Mouse (Mus musculus): ENCODE data around the gene Fancg. TPM values are rescaled to one million over a fixed set of nuclear protein-coding genes. Genes with fewer than 3 reads are reported as not detected.

Fancg gene
- 1.7 and 8.6 TPM in 2 replicates for total RNA-seq (2015; ENCODE audit: low replicate concordance)
- total RNA-seq (2017; ENCODE audit: low replicate concordance) = 11.8 and 17.6 TPM in 2 replicates

DNA sequence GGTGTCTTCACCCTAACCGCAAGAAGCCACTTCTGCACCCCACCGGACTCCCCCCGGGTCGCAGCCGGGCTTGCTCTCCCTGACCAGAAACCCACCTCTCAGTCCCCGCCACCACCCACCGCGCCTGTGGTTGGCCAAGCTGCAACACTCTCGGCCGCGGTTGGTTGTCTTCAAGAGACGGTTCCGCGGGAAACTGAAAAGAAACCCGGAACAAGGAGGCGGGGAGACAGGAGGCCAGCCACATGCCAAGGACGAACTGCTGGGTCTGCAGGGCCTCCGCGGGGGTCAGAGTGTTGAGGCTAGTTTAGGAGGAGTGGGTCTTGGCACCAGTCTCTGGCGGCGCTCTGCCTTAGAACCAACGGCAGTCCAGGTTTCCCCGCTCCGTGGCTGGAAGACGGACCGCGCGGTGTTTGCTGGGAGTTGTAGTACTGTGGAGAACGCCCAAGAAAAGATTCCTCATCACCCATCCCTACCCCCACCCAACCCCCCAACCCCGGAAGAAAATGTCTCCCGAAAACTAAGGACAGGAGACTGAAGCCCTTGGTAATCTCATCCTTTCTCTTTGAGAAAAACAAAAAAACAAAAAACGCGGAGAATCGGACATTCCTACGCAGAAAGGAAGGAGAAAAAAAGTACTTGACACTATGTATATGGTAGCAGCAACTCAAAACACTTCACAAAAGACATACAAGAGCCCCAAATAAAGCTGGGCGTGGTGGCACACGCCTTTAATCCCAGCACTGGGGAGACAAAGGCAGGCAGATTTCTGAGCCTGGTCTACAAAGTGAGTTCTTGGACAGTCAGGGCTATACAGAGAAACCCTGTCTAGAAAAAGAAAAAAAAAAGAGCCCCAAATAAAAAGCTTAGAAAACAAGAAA lies at the start of gene Fancg:
Fancg (minus strand) TSS at position 346 of the 878 bp plus-strand sequence.
- peak; percentile 89 for ATAC-seq (replicated peaks; ENCODE audit: low FRiP score, poor library complexity, severe bottlenecking)

DNA sequence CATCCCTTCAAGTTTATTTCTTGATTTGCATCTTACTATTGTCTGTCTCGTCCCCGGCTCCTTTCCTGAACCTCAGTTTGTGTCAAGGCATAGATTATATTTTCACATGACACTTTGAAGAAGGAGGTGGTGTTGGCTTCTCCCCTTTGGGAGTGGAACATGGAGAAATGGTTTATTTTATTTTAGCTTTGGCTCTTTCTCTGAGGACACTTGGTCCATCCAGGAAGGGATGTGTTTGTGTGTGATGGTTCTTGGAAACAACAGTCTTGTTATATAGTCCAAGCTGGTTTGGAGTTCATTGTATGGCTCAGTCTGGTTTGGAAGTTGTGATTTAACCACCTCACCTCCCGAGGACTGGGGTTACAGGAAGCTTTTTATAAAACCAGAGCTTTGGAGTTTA lies 49.4 kb upstream of the Fancg start:
- ATAC-seq (replicated peaks; ENCODE audit: low FRiP score, poor library complexity, severe bottlenecking) = no peak

DNA sequence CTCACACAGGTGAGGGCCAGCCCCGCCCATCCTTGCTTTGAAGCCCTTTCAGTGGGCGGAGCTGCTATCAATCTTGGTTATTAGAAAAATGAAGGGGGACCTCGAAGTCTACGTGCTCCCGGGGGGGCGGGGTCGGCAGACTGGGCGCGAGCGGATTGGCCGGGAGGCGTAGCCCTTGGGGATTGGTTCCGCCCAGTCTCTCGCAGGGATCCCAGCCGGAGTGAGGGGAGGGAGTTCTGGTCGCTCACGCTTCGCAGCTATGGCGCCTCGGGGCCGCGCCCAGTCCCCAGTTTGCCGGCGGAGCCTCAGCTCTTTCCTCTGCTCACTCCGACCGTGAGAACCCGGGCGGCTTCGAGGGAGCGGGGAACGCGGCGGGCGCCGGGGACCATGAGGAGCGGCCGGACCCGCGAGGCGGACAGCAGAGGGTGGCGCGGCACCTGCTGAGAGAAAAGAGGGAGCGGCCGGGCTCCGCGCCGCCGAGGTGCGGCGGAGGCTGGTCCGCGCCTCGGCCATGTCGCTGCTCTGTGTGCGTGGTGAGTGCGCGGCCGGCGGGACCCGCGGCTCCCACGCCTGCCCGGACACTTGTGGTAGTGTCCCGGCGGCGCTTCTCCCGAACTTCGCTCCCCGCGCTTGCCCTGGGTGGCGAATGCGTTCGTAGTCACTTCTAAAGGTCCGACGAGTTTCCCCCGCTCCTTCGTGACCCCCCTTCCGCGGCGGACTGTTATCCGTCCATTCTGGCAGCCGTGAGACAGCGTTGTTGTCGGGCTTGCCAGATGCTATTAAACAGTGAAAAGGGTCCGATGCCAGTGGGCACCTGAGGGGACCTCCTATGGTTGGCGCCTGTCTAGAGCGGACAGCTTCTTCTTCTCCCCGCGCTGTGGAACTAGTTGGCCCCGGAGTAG lies 48.7 kb upstream of the Fancg start, which contains the start of gene Unc13b:
Unc13b (plus strand) TSS at position 201 of the 902 bp plus-strand sequence.
- peak; percentile 91 for ATAC-seq (replicated peaks; ENCODE audit: low FRiP score, poor library complexity, severe bottlenecking)

DNA sequence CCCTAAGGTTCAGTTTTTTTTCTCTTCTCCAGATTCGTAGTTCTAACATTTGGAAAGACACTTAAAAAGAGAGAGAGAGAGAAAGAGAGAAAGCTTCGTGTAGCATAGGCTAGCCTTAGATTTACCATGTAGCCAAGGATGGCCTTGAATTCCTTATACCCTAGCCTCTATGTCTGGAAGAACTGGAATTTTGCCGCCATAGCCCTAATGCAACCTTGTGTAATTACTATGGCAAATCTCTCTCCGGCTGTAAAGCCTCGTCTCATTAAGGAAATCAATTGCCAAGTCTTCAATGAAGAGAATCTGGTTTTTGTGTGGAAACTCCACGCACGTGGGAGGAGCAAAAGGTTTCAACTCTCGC lies 48.1 kb upstream of the Fancg start:
- no peak; the same call in 1 of the 2 replicates for ATAC-seq (replicated peaks; ENCODE audit: low FRiP score, poor library complexity, severe bottlenecking)

DNA sequence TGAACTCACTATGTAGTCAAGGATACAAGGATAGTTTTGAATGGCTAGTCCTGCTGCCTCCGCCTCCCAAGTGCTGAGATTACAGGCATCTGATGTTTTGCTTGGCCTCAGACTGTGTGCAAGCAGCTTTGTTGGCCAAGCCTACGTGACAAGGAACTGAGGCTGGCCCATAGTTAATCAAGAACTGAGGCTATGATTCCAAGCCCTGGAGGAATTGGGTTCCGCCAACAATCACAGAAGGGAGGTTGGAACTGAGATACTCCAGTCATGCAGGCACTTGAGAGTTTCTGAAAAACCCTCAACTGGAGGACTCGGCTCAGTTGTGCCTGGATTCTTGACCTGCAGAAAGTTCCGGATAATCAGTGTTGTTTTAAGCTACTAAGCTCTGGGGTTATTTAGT lies 47.3 kb upstream of the Fancg start:
- ATAC-seq (replicated peaks; ENCODE audit: low FRiP score, poor library complexity, severe bottlenecking) = no peak

DNA sequence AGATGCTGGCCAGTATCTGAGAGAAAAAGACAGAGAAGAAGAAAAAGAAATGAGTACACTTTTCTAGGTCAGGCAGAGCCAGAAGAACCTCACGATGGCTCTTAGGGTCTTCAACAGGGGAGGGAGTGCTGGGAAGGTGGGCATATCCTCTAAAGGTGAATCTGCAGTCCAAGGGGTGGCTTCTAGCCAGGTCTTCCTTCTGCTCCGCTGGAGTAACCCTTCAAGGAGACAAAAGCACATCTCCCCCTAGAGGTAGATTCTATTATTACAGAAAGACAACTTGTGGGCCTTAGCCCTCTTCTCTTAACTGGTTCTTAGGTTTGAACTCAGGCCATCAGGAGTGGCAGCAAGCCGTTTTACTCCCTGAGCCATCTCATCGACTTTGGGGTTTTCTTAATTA lies 42.3 kb upstream of the Fancg start:
- peak; percentile 92 for ATAC-seq (replicated peaks; ENCODE audit: low FRiP score, poor library complexity, severe bottlenecking)

DNA sequence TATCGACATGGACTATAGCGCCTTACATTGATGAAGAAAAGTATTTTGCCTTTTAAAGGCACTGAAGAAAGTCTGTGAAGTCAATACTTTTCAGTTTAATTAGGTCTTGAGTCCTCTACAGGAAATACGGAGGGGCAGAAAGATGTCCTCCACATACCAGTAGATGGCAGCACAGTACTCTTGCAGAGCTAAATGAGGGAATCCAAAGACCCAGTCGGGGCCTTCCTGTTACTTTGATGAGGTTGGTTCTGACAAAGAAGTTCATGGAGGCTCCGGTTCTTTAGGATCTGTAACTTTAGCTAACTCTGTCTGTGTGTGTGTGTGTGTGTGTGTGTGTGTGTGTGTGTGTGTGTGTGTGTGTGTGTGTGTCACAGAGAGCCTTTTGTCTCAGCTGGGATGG lies 36.9 kb upstream of the Fancg start:
- ATAC-seq (replicated peaks; ENCODE audit: low FRiP score, poor library complexity, severe bottlenecking) = peak; percentile 58; the same call in 1 of the 2 replicates

DNA sequence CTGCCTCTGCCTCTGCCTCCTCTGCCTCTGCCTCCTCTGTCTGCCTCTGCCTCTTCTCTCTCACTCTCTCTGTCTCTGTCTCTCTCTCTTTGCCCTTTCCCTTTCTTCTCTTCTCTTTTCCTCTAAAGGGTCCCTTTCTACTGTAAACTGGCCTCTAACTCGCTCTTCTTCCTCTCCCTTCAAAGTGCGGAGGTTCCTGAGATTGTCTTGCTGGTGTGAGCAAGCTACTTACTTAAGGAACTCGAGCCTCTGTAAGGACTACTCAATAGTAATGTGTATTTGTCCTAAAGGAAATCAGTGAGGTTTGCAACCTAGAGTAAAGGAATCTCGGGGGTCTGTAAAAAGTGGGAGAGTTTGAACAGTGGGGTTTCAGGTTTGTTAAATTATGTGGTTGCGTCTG lies 36.3 kb upstream of the Fancg start:
- ATAC-seq (replicated peaks; ENCODE audit: low FRiP score, poor library complexity, severe bottlenecking) = no peak

DNA sequence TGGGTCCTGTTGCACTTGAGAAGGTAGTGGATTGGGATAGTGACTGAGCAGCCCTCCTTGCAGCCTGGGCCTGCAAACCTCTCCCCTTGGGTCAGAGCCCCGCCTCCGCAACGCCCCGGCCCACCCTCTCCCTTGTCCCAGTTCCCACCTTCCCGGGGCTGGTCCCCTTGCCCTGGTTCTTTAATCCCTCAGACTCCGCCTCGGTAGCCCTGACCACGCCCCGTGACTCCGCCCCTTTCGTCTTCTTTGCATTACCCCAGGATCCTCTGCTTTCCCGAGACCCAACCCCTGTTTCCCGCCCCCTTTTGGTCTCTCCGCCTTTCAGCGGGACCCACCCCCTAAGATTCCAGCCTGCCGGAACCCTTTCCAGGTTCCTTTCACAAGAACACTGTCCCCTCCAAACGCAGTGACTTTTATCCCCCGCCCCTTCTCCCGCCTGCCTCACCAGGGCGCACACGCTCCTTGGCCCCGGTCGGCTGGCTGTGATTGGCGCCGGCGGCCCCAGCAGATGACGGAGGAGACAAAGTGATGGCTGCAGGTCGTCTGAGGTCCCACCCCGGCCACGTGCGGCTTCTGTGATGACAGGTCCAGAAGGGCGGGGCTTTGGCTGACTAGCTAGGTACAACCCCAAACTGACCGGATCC lies 35.5 kb upstream of the Fancg start, which contains the start of gene Fam214b:
Fam214b (minus strand) TSS at position 562 of the 644 bp plus-strand sequence.
- ATAC-seq (replicated peaks; ENCODE audit: low FRiP score, poor library complexity, severe bottlenecking) = peak; percentile 86

DNA sequence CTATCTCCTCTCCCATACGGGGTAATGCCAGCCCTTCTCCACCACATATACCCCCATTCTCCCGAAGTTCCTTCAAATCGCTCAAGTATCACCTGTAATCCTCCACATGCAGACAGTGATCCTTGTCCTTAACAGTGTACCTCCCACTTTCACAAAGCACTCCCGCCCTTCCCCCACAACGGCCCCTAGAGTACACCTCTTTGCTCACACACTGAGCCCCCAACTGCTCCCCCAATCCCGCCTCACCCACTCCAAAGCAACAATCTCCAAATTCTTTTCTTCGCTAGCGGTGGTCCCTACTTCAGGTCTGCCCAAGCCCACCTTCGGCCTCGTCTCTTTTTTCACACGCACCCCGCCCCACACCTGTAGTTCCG lies 35.0 kb upstream of the Fancg start:
- ATAC-seq (replicated peaks; ENCODE audit: low FRiP score, poor library complexity, severe bottlenecking) = no peak

DNA sequence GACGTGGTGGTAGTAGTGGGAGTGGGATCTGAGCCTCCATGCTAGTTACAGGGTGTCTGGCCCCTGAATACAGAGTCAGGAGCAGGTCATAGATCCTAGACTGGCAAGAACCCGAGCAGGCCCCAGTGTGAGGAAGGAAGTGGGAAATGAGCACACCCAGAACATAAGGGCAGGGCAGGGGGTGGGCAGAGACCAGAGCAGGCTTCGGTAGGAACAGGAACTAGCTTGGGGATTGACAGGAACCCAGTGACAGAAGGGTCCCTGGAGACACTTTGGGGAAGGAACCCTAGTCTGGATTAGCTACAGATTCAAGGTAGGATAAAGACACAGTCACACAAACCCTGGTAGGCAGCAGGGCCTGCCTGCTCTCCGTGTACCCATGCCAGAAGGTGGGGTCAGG lies 34.4 kb upstream of the Fancg start:
- ATAC-seq (replicated peaks; ENCODE audit: low FRiP score, poor library complexity, severe bottlenecking) = no peak

DNA sequence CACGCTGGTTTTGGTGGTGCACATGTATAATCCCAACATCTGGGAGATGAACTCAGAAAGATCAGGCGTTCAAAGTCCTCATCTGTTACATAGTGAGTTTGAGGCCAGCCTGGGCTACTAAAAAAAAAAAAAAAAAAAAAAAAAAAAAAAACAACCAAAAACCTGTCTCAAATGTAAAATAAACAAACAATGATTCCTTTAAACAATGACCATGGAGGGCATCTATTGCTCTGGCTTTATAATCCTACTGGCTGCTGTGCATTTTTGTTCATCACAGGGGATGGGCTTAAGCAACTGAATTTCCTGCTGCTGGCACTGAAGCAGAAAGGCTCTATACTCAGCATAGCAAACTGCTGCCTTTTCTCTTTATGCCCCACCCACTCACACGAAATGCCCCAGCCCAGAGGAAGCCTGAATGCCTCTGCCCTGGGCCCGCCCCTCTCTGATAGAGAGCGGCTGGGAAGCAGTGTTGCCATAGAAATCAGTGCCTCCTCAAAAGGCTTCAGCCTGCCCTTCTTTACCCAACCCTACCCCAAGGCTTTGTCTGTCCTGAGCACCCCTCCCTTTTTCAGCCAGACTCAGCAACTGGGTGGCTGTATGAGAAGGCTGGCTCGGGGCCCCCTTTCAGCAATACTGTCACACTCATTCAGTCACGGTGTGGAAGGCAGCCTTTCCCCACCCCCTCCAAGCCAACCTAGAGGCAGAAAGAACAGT lies 33.5 kb upstream of the Fancg start:
- no peak for ATAC-seq (replicated peaks; ENCODE audit: low FRiP score, poor library complexity, severe bottlenecking)

DNA sequence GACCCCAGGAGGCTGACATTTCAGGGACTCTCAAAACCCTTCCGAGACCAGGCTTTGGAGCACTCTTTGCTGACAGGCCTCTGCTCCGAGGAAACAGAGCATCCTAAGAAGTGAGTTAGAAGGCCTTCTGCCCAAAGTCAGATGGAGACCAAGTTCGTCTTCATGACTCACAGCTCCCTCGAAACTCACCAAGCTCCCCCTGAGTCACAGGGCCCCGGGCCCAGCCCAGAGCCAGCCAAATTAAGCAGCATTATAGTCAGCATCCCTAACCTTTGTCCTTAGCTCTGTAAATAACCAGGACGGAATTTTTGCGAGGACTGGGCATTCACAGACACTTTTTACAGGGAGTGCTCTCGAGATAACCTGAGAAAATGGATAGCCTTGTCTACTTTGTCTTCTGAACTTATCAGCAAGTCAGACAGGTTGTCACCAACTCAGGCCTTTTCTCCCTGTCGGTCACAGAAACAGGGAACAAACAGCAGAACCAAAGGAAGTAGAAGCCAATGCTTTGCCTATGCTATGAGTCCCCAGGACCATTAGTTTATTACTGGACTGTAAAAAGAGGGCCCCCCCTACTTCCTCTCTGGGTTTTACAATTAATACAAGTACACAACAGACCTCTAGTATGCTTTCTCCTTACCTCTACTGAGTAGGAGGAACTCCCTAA lies 30.7 kb upstream of the Fancg start:
- no peak for ATAC-seq (replicated peaks; ENCODE audit: low FRiP score, poor library complexity, severe bottlenecking)

DNA sequence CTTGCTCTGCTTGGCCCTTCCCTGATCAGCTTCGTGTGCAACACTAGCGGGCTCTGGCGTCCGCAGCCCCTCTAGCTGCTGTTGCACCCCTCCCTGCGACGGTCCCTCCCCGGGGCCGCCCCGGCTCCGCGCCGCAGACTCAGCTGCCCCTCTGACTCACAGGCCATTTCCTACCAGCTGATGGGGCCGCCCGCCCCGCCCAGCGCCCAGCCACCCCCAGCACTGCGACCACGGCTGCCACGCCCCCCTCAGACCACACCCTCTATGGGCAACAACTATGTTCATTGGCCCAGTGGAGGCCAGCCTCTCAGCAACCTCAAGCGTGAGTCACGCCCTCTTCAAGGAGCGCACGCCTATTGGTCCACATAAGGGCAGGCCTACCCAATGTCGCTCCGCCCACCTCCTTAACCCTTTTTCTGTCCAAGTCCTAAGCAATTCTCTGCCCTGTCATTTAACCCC lies 29.8 kb upstream of the Fancg start:
- peak; percentile 78 for ATAC-seq (replicated peaks; ENCODE audit: low FRiP score, poor library complexity, severe bottlenecking)

DNA sequence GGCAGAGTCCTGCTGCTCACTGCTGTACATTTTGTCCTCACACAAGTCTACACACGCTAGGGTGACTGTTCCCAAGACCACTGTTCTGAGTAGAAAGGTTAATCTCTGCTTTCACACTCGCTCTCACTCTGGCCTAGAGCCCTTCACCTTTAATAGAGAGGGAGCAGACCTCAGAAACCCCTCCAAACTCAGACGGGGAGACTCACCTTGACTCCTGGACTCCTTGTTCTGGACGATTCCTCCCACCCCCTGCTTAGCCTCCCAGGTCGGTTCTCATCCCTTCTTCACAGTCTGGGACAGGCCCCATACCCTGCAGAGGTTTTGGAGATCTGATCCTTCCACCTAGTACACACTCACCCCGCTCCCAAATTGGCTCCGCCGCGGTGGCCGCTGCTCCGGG lies 29.3 kb upstream of the Fancg start:
- no peak for ATAC-seq (replicated peaks; ENCODE audit: low FRiP score, poor library complexity, severe bottlenecking)

DNA sequence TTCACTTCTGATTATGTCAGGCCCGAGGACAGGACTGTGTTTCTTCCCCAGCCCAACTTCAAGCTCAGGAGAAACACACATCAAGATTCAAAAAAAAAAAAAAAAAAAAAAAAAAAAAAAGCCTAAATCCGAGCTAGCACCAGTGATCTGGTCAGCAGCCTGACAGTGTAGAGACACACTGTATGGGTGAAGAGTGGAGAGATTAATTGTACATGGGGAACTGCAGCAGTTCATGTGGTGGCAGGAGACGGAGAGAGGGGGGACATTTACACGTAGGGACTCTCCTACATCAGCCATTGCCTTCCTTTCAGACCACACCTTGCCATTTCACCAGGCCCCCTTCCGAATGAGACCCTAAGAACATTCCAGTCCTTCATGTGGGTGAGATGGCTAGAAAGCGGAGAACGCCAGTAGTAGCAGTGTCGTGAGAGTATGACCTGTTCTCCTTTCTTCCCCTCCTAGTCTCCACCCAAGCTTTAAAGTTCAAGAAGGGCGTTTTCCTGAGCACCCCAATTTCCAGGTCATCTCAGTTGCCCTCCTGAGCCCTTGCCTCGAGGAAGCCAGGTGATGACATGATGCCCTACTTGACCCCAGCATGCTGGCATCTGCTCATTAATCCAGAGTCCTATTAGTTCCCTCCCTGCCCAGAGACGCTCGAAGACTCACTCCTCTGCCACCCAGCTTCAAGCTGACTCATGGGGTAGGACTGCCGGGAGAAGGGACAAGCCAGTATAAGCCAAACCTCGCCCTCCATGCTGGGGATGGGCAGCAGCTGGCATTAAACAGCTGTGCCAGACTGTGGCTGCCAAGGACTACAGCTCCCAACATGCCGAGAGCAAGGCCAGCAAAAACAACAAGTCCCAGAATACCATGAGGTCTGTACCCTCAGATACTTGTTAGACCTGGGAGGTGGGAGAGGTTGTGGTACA lies 28.5 kb upstream of the Fancg start:
- peak; percentile 59 for ATAC-seq (replicated peaks; ENCODE audit: low FRiP score, poor library complexity, severe bottlenecking)

DNA sequence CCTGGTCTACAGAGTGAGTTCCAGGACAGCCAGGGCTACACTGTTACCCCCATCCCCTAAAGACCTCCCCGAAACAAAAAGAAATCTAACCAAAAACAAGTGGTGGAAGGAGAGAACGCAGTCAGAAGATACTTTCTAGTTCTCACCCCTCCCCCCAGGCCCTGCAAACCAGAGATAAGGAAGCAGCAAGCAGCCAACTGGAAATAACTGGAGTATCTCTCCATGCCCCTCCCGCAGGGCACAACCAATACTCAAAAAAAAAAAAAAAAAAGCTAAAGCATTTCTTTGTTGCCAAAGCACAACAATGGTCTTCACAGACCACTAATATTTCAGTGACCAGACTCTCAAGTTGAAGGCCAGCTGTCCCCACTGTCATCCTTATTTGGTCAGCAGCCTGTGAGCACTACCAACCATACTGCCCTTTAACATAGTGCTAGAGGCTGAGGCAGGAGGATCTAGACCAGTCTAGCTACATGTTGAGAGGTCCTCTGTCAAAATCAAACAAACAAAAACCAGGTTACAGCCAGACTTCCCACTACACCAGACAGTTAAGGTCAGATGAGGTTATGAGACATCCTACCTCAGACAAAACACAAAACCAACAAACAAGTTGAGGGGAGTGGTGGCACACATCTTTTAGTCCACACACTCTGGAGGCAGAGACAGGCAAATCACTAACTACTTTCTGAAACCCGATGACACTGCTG lies 27.7 kb upstream of the Fancg start:
- ATAC-seq (replicated peaks; ENCODE audit: low FRiP score, poor library complexity, severe bottlenecking) = peak; percentile 74
